Mouse (Mus musculus) cerebellum, adult 2 months (tissue): Measurements from ENCODE around the gene Gm10382. TPM values are rescaled to one million over a fixed set of nuclear protein-coding genes. Genes with fewer than 3 reads are reported as not detected.

Experiments
- DNase-seq, 2 experiments: peaks; one replicate each; pipeline ENCODE4 v3.0.0; 2021
- H3K27ac ChIP-seq: fragments of 200-500 bp; 2 replicates; pipeline ENCODE4 v1.5.1; 2012; ENCODE audit warnings: low read length, control low read depth, inconsistent platforms; ENCODE audit not compliant: insufficient read depth
- H3K27me3 ChIP-seq: fragments of 200-500 bp; 2 replicates; pipeline ENCODE4 v1.6.1; 2012; ENCODE audit warnings: inconsistent platforms, mild to moderate bottlenecking, low read length, moderate library complexity; ENCODE audit not compliant: control insufficient read depth, insufficient read depth
- H3K4me1 ChIP-seq: fragments of 200-500 bp; 2 replicates; pipeline ENCODE4 v1.6.1; 2011; ENCODE audit warnings: low read length; ENCODE audit not compliant: control insufficient read depth, insufficient read depth
- H3K4me3 ChIP-seq: fragments of 200-500 bp; replicated peaks from 2 replicates; pipeline ENCODE3; 2011; ENCODE audit warnings: mild to moderate bottlenecking, low read depth, low read length, control low read depth; ENCODE audit not compliant: insufficient read depth
- CTCF ChIP-seq: fragments of 200-500 bp; IDR thresholded peaks from 2 replicates; pipeline ENCODE4 v1.5.1; 2011; ENCODE audit warnings: low read depth, mild to moderate bottlenecking, control low read depth, low read length, moderate library complexity, borderline replicate concordance; ENCODE audit not compliant: insufficient read depth
- POLR2A ChIP-seq: fragments of 200-500 bp; IDR thresholded peaks from 2 replicates; pipeline ENCODE4 v1.6.1; 2011; ENCODE audit warnings: low read length, control low read depth, borderline replicate concordance; ENCODE audit not compliant: insufficient read depth
- WGBS: fragments of 180-500 bp; shearing (Covaris S2); methylation state at CpG from one replicate; pipeline ENCODE4 v1.1.7; 2018; 5-methylcytosine and 5-hydroxymethylcytosine counted together
- polyA plus RNA-seq: library from polyadenylated mRNA; depleted of rRNA; stranded (reverse); fragments of >200 nt; gene quantifications from 2 replicates; pipeline ENCODE4 v1.2.3, GENCODE M21; 2012

The Gm10382 gene
- polyA plus RNA-seq, 1 experiment, result 0.28 TPM

DNA sequence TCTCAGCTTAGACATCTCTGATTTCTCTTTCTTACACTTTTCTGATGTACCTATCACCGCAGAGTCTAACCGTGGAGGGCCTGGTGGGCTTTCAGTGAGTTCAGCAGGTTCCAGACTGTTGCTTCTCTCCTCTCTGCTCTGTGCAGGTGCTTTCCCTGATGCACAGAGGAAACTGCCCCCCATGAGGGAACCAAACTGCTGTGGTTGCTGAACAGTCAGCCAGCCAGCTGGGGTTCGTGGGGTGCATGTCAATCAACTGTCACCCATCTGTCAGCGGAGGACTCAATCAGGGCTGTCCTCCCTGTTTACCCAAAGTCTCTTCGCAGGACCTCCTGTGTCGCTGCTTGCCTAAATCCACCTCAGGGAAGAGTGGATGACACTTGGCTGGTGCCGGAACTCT is 11.9 kb upstream of the Gm10382 start:
- WGBS, result 58% methylated on average over 7 of the region's 7 CpGs
- no peak for TF ChIP-seq CTCF
- no peak for TF ChIP-seq POLR2A
- no peak overlapping the region for H3K27ac ChIP-seq

GRCm38 (mm10) chr5:125378919-125379318 is 10.2 kb upstream of the Gm10382 start:
- Histone ChIP-seq H3K4me3 (no peak overlapping the region), H3K27ac (no peak overlapping the region), H3K4me1 (no peaks in the 10 kb centered on the region; the same call in 1 of the 2 replicates), H3K27me3 (no peaks in the 10 kb centered on the region)
- TF ChIP-seq POLR2A (no peak), CTCF (no peak)
- no peak for DNase-seq
- WGBS, result 70% methylated on average over 5 of the region's 5 CpGs

More for the DNA sequence above, 11.9 kb upstream of the Gm10382 start:
- DNase-seq, result no peak
- no peaks in the 10 kb centered on the region for H3K27me3 ChIP-seq
- H3K4me3 ChIP-seq, result no peak overlapping the region
- H3K4me1 ChIP-seq, result no peaks in the 10 kb centered on the region

DNA sequence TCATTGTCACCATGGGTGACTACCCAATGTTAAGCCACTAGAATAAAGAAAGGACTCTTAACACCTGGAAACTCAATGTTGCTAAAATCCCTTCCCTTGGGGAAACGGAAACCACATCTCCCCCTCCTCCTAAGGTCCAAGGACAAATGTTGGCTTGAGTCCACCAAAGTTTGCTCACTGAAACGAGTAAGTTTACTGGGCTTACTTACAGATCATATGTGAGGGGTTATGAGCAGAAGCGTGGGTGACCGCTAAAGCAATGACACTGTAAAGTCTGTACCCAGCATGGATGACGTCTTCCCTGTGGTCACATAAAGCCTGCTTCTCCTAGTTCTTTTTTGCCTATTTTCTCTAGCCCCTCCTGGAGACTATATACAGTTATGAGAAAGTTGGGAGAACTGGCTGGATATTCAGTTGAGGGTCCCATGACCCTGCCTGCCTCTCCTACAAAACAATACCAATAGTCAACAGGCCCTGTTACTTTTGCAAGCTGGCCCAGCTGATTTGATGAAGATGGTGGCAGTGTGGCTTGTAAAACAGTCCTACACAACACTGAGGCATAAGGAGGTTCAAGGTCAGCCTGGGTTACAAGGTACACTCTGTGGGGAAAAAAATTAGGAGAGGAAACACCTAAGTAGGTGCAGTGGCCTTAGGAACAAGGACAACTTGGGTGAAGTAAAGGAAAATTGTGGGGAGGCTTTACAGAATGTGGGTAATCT is 7.0 kb upstream of the Gm10382 start:
- DNase-seq, result no peak
- WGBS, result 65% methylated on average over 5 of the region's 5 CpGs
- H3K27ac ChIP-seq, result no peak overlapping the region
- no peak for TF ChIP-seq POLR2A
- TF ChIP-seq CTCF, result no peak
- no peaks in the 10 kb centered on the region for H3K27me3 ChIP-seq
- H3K4me3 ChIP-seq, result no peak overlapping the region
- peaks cover 3% of the 10 kb centered on the region; the same call in 1 of the 2 replicates for H3K4me1 ChIP-seq

GRCm38 (mm10) chr5:125382673-125383558 is 6.2 kb upstream of the Gm10382 start:
- peak; percentile 63 to 69 for DNase-seq
- Histone ChIP-seq H3K27me3 (no peaks in the 10 kb centered on the region), H3K27ac (no peak overlapping the region), H3K4me3 (no peak overlapping the region), H3K4me1 (peaks cover 3% of the 10 kb centered on the region; the same call in 1 of the 2 replicates)
- 32% methylated on average over 6 of the region's 6 CpGs for WGBS
- TF ChIP-seq CTCF, result peak; percentile 80
- peak; percentile 29; the same call in 1 of the 2 replicates for TF ChIP-seq POLR2A

DNA sequence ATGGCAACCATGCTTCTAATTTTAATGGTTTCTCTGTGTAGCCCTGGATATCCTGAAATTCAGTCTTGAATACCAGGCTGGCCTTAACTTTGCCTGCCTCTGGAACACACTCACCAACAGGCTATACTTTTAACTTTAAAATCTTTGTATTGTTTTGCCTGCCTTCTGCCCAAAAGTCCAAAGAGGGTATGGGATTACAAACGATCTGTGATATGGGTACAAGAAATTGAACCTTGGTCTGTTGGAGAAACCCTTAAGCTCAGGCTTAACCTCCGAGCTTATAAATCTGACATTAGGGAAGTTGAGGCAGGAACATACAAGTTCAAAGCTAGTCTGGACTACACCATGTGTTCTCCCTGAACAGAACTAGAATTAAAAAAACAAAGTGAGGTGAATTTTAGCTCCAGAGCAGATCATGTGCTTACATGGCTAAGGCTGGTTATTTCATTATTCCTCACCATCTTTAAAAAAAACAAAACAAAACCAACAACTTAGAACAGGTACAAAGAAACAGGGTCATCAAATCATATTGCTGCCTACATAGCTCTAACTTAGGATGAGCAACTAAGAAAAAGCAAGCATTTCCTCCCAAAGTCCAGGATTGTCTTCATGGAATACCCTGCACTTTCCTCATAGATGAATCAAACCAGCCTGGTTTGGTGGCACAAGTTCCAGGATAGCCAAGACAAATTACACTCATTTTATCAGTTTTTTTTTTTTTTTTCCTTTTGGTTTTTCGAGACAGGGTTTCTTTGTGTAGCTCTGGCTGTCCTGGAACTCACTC is 5.3 kb upstream of the Gm10382 start:
- 57% methylated on average over 3 of the region's 3 CpGs for WGBS
- no peaks in the 10 kb centered on the region for H3K27me3 ChIP-seq
- no peak overlapping the region for H3K4me3 ChIP-seq
- TF ChIP-seq POLR2A (peak; percentile 6; the same call in 1 of the 2 replicates), CTCF (no peak)
- no peak for DNase-seq
- H3K27ac ChIP-seq, result no peak overlapping the region
- peaks cover 3% of the 10 kb centered on the region; the same call in 1 of the 2 replicates for H3K4me1 ChIP-seq

DNA sequence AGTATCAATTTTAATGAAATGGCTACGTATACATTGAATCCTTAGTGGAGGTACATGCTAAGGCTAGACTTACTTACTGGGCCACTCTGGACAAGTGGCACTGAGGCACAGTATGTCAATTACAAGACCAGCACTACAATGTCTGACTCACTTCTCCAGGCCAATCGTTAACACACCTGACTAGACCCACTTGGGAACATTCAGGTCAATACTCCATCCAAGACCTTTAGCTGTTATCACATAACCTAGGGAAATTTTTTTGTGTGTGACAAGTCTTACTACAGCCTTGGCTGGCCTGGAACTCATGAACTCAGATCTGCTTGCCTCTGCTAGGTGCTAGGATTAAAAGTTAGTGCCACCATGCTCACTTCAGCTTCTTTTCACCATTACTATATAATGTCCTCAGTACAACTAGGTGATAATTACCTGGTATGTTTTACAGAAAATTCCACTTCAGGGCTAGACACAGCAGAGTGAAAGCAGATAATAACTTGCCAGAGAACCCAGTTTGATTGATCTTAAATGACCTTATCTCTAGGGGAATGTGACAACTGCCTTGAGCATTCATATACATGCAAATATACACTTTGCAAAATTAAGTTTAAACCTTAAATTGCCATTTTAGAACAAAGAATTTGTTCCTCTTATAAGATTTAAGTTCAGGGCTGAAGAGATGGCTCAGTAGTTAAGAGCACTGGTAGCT is 4.5 kb upstream of the Gm10382 start:
- no peak for DNase-seq
- Histone ChIP-seq H3K27me3 (no peaks in the 10 kb centered on the region), H3K4me3 (no peak overlapping the region), H3K4me1 (peaks cover 3% of the 10 kb centered on the region; the same call in 1 of the 2 replicates), H3K27ac (no peak overlapping the region)
- TF ChIP-seq POLR2A, result no peak
- no peak for TF ChIP-seq CTCF
- WGBS, result 48% methylated on average over 2 of the region's 2 CpGs
